Mouse (Mus musculus) CD8-positive naive resting alpha-beta T cell, adult 2 months (primary cell): ENCODE data around the gene Psme3.

Experiments
- DNase-seq, 2 experiments: peaks; one replicate each; pipeline ENCODE4 v3.0.0; 2022; ENCODE audit warnings: low read depth in 2 of 2, low spot score in 2 of 2

Psme3 gene

GRCm38 (mm10) chr11:101351100-101351720 lies 35.2 kb downstream of the Psme3 start:
- DNase-seq, result no peak

- DNase-seq, result no peak
These were observed 35.7 kb downstream of the Psme3 start for GRCm38 (mm10) chr11:101351721-101352111.

- DNase-seq, result no peak
These were observed 37.4 kb downstream of the Psme3 start for GRCm38 (mm10) chr11:101353436-101353835.

DNA sequence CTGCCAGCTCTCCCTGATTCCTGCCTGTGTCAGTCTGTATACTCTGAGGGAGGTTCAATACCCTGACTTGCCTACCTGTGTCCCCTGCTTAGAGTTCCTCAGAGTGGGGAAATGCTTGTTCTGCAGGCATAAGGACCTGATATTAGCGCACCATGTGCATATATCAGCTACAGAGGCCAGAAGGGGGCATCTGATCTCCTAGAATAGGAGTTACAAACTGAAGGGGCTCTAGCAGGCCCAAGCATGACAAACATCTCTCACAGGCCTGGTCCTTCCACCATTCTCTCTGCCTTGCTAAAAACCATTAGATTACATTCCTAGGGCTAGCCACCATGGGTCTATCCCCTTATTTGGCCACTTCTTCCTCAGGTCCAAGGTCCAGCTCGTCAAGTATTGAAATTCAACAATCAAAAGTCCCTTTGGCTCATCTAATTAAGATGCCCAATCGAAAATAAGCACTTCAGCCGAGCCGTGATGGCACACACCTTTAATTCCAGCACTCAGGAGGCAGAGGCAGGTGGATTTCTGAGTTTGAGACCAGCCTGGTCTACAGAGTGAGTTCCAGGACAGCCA lies 38.5 kb downstream of the Psme3 start:
- DNase-seq, result no peak

- DNase-seq, result no peak
These were observed 39.9 kb downstream of the Psme3 start for GRCm38 (mm10) chr11:101355916-101356315.

- peak in 1 of 2 experiments; percentile 16 for DNase-seq
These were observed 41.6 kb downstream of the Psme3 start for GRCm38 (mm10) chr11:101357505-101358182.

GRCm38 (mm10) chr11:101359776-101360175 lies 43.8 kb downstream of the Psme3 start:
- DNase-seq, result no peak

DNA sequence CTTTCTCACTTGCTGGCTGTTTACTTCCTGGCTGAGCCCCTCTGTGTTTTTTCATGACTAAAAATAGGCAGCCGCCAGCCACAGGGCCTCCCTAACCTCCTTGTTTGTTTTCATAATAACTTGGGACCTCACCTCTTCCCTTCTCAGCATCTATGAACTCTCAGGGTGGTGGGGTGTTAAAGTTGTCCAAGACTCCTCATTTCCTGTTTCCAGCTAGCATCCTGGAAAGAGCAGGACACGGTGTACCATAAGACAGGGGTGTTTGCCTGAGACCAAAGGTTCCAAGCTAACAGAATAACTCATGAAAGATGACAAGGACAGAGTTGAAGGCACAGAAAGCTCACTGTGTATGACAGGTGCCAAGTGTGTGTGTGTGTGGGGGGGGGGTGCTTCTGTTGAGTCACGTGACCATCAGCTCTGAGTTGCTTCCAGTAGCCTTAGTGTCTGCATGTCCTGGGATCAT lies 44.7 kb downstream of the Psme3 start:
- peak in 1 of 2 experiments; percentile 23 for DNase-seq

GRCm38 (mm10) chr11:101364531-101364931 lies 48.5 kb downstream of the Psme3 start:
- no peak for DNase-seq

GRCm38 (mm10) chr11:101367326-101367935 lies 51.4 kb downstream of the Psme3 start, which contains the start of gene G6pc:
Gene G6pc (plus strand): TSS chr11:101367561.
- DNase-seq, result no peak

DNA sequence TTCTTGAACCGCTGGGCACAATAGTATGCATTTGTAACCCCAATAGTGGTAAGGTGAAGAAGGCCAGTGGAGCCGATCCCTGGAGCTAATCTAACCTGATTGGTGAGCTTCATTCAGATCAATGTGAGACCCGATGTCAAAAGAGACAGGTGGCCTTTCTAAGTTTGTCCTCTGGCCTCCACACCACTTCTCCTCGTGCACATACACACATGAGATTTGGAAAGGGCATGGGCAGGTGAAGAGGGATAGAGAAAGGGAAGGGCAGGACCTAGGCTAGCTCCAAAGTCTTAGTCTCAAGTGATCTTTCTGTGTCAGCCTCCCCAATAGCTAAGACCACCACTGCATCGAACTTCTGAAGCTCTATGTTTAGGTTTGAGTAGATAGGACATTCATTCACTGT lies 54.1 kb downstream of the Psme3 start:
- no peak for DNase-seq
